Mouse (Mus musculus) CH12.LX (cell line): ENCODE results near the gene Idh3a. TPM values are rescaled to one million over a fixed set of nuclear protein-coding genes. Genes with fewer than 3 reads are reported as not detected.

ENCODE experiments used
- DNase-seq: peaks from one replicate; pipeline ENCODE4 v3.0.0-alpha.2; 2013; ENCODE audit errors: extremely low read depth
- H3K27ac ChIP-seq: 2 replicates; pipeline ENCODE4 v1.5.1; 2012; ENCODE audit warnings: low read depth, mild to moderate bottlenecking, control low read depth, moderate library complexity; ENCODE audit not compliant: insufficient read depth
- H3K27me3 ChIP-seq: replicated peaks from 2 replicates; pipeline ENCODE3; 2012; ENCODE audit warnings: inconsistent platforms
- H3K36me3 ChIP-seq, 2 experiments: replicated peaks in 1 of 2; 2 replicates each; pipeline versions ENCODE3 to v1.6.1; 2012; ENCODE audit warnings: inconsistent platforms in 1 of 2, low read length in 1 of 2, mild to moderate bottlenecking in 1 of 2, mixed read lengths in 1 of 2, moderate library complexity in 1 of 2; ENCODE audit not compliant: control insufficient read depth in 1 of 2, insufficient read depth in 1 of 2
- H3K4me1 ChIP-seq, 2 experiments: 2 replicates each; pipeline ENCODE4 v1.6.1; 2012; ENCODE audit warnings: inconsistent platforms in 1 of 2, moderate library complexity in 1 of 2; ENCODE audit not compliant: insufficient read depth in 2 of 2, control insufficient read depth in 1 of 2
- H3K4me2 ChIP-seq: 2 replicates; pipeline ENCODE4 v1.6.1; 2012; ENCODE audit warnings: low read depth, mild to moderate bottlenecking, control low read depth; ENCODE audit not compliant: poor library complexity, insufficient read depth, severe bottlenecking
- H3K4me3 ChIP-seq, 3 experiments: fragments of 150-350 bp in 1 of 3; sonication (generic) in 1 of 3; replicated peaks in 1 of 3; 2 replicates each; pipeline versions ENCODE3 to v1.5.1; 2011 to 2012; ENCODE audit warnings: low read depth in 2 of 3, low read length in 2 of 3, mild to moderate bottlenecking in 2 of 3, moderate library complexity in 2 of 3, control low read depth in 1 of 3, improper control_type of control experiment in 1 of 3, inconsistent platforms in 1 of 3, mixed read lengths in 1 of 3; ENCODE audit not compliant: poor library complexity in 1 of 3
- H3K79me2 ChIP-seq: replicated peaks from 2 replicates; pipeline ENCODE4 v1.6.1; 2012; ENCODE audit warnings: mild to moderate bottlenecking, moderate library complexity; ENCODE audit not compliant: control insufficient read depth, poor library complexity, insufficient read depth, severe bottlenecking; ENCODE audit errors: extremely low read depth
- H3K9ac ChIP-seq: 2 replicates; pipeline ENCODE4 v1.6.1; 2012; ENCODE audit warnings: low read depth, mild to moderate bottlenecking, control low read depth, moderate library complexity; ENCODE audit not compliant: insufficient read depth
- H3K9me3 ChIP-seq: replicated peaks from 2 replicates; pipeline ENCODE3; 2012; ENCODE audit warnings: low read length, inconsistent platforms, mixed read lengths
- BHLHE40 ChIP-seq: IDR thresholded peaks from 2 replicates; pipeline ENCODE4 v1.6.1; 2011; ENCODE audit warnings: mild to moderate bottlenecking, low read depth, low read length, improper control_type of control experiment
- CHD1 ChIP-seq: IDR thresholded peaks from 2 replicates; pipeline ENCODE4 v1.6.1; 2012; ENCODE audit warnings: low read depth, low read length, improper control_type of control experiment, inconsistent platforms
- CHD2 ChIP-seq: IDR thresholded peaks from 2 replicates; pipeline ENCODE4 v1.6.1; 2011; ENCODE audit warnings: low read length, improper control_type of control experiment
- CTCF ChIP-seq, 2 experiments: IDR thresholded peaks in 1 of 2; conservative IDR thresholded peaks in 1 of 2; 2 replicates each; pipeline ENCODE4 v1.5.1; 2011 to 2012; ENCODE audit warnings: low read depth in 2 of 2, low read length in 2 of 2, improper control_type of control experiment in 1 of 2, inconsistent platforms in 1 of 2, mild to moderate bottlenecking in 1 of 2, moderate library complexity in 1 of 2
- ELF1 ChIP-seq: IDR thresholded peaks from 2 replicates; pipeline ENCODE4 v1.6.1; 2014; ENCODE audit warnings: low read depth, mild to moderate bottlenecking, inconsistent platforms, low read length, improper control_type of control experiment
- EP300 ChIP-seq: IDR thresholded peaks from 2 replicates; pipeline ENCODE4 v1.6.1; 2011; ENCODE audit warnings: low read length, improper control_type of control experiment
- GABPA ChIP-seq: IDR thresholded peaks from 2 replicates; pipeline ENCODE4 v1.6.1; 2012; ENCODE audit warnings: low read depth, low read length, improper control_type of control experiment, inconsistent platforms; ENCODE audit not compliant: insufficient replicate concordance
- HCFC1 ChIP-seq: IDR thresholded peaks from 2 replicates; pipeline ENCODE4 v1.6.1; 2012; ENCODE audit warnings: low read depth, mild to moderate bottlenecking, inconsistent platforms, low read length, improper control_type of control experiment
- IRF4 ChIP-seq: IDR thresholded peaks from 2 replicates; pipeline ENCODE4 v1.6.1; 2014; ENCODE audit warnings: low read depth, mild to moderate bottlenecking, inconsistent platforms, low read length, improper control_type of control experiment
- MAZ ChIP-seq: IDR thresholded peaks from 2 replicates; pipeline ENCODE4 v1.6.1; 2012; ENCODE audit warnings: low read depth, mild to moderate bottlenecking, inconsistent platforms, low read length, improper control_type of control experiment, moderate library complexity
- MEF2A ChIP-seq: IDR thresholded peaks from 2 replicates; pipeline ENCODE4 v1.6.1; 2014; ENCODE audit warnings: low read depth, mild to moderate bottlenecking, inconsistent platforms, low read length, improper control_type of control experiment, borderline replicate concordance
- MYC ChIP-seq: IDR thresholded peaks from 2 replicates; pipeline ENCODE4 v1.6.1; 2011; ENCODE audit warnings: low read depth, mild to moderate bottlenecking, improper control_type of control experiment, low read length
- PAX5 ChIP-seq: IDR thresholded peaks from 2 replicates; pipeline ENCODE4 v1.6.1; 2012; ENCODE audit warnings: low read length, inconsistent platforms, mixed read lengths
- POLR2AphosphoS2 ChIP-seq: IDR thresholded peaks from 2 replicates; pipeline ENCODE4 v1.6.1; 2011; ENCODE audit warnings: low read depth, low read length, improper control_type of control experiment
- UBTF ChIP-seq: IDR thresholded peaks from 2 replicates; pipeline ENCODE4 v1.6.1; 2012; ENCODE audit warnings: low read depth, mild to moderate bottlenecking, inconsistent platforms, low read length, improper control_type of control experiment, moderate library complexity
- USF1 ChIP-seq: IDR thresholded peaks from 2 replicates; pipeline ENCODE4 v1.6.1; 2014; ENCODE audit warnings: low read depth, mild to moderate bottlenecking, inconsistent platforms, low read length, improper control_type of control experiment
- ZKSCAN1 ChIP-seq: IDR thresholded peaks from 2 replicates; pipeline ENCODE4 v1.6.1; 2012; ENCODE audit warnings: low read depth, inconsistent platforms, low read length, improper control_type of control experiment, borderline replicate concordance
- ZMIZ1 ChIP-seq: IDR thresholded peaks from 2 replicates; pipeline ENCODE4 v1.6.1; 2012; ENCODE audit warnings: low read depth, mild to moderate bottlenecking, inconsistent platforms, low read length, improper control_type of control experiment
- ZNF384 ChIP-seq: IDR thresholded peaks from 2 replicates; pipeline ENCODE4 v1.6.1; 2012; ENCODE audit warnings: low read depth, low read length, improper control_type of control experiment, inconsistent platforms
- dilution Hi-C: fragments of 300-500 bp; cut with MboI; formaldehyde crosslinking; loops from 2 replicates; pipeline ENCODE4 v1.14.3; 2020; ENCODE audit warnings: low sequenced_read_pairs; ENCODE audit not compliant: extremely low pct_unique_long_range_greater_than_20kb, extremely low pct_ligation_motif_present
- in situ Hi-C: fragments of 300-500 bp; cut with MboI; formaldehyde crosslinking; loops from 3 replicates; pipeline ENCODE4 v1.14.3; 2019; ENCODE audit warnings: low sequenced_read_pairs, low pct_ligation_motif_present, low pct_unique_long_range_greater_than_20kb, mixed read lengths
- polyA plus RNA-seq: library from polyadenylated mRNA; unstranded; fragments of >175 nt; gene quantifications from 2 replicates; pipeline ENCODE4 v1.2.1, GENCODE M21; 2012; ENCODE audit warnings: low read depth; ENCODE audit not compliant: insufficient read length
- total RNA-seq, 2 experiments: library from RNA; depleted of rRNA; stranded (reverse); fragments of 300-350 nt in 1 of 2; fragments of >200 nt in 1 of 2; gene quantifications; 2 replicates each; pipeline ENCODE4 v1.2.3; 2012 to 2014

Gene Idh3a
- total and polyA plus RNA-seq, 3 experiments: 102 to 198 (median 178) TPM

GRCm38 (mm10) chr9:54566958-54567357, 19.2 kb upstream of the Idh3a start:
- Histone ChIP-seq H3K4me2 (no peak overlapping the region), H3K4me3 (no peak overlapping the region), H3K4me1 (peaks cover 16 to 37% of the 10 kb centered on the region in 2 experiments; a peak in 3 of 4 replicates), H3K9me3 (no peaks in the 10 kb centered on the region), H3K79me2 (no peaks in the 10 kb centered on the region), H3K36me3 (no peaks in the 10 kb centered on the region), H3K27me3 (no peaks in the 10 kb centered on the region), H3K27ac (no peak overlapping the region), H3K9ac (no peak overlapping the region)
- peak; percentile 42; the same call in 1 of the 2 replicates for TF ChIP-seq EP300
- no peak for TF ChIP-seq MYC
- peak; percentile 65 for TF ChIP-seq BHLHE40
- dilution Hi-C loops (no loop called here), in situ Hi-C loops (no loop called here)
- DNase-seq: no peak

DNA sequence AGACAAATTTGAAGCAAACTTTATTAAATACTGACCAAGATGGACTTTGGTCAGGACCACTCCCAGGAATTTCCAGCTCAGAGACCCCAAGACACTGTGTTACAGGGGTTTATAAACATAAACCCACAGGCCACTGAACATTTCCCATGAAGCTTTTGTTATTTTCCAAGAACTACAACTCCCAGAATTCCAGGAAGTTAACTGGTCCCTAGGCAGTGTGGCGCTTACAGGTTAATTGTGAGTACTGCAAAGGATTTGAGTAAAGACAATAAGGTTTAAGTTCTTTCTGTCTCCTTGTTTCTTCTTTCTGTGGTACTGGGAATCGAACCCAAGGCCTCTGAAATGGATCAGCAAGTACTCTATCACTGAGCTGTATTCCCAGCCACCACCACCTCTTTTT, 17.4 kb upstream of the Idh3a start:
- dilution Hi-C loops: no loop called here
- peaks cover 16 to 37% of the 10 kb centered on the region in 2 experiments; a peak in 3 of 4 replicates for H3K4me1 ChIP-seq
- no peaks in the 10 kb centered on the region for H3K79me2 ChIP-seq
- H3K27me3 ChIP-seq: no peaks in the 10 kb centered on the region
- H3K4me3 ChIP-seq: no peak overlapping the region
- TF ChIP-seq HCFC1 (peak; percentile 63), CHD1 (no peak)
- no peaks in the 10 kb centered on the region for H3K9me3 ChIP-seq
- no peak overlapping the region for H3K4me2 ChIP-seq
- no peak overlapping the region for H3K9ac ChIP-seq
- H3K36me3 ChIP-seq: no peaks in the 10 kb centered on the region
- DNase-seq: no peak
- in situ Hi-C loops: no loop called here
- no peak overlapping the region for H3K27ac ChIP-seq

GRCm38 (mm10) chr9:54571130-54571839, 14.8 kb upstream of the Idh3a start:
- Histone ChIP-seq H3K79me2 (no peaks in the 10 kb centered on the region), H3K4me1 (peaks cover 8 to 12% of the 10 kb centered on the region in 2 experiments; a peak in 3 of 4 replicates), H3K36me3 (no peaks in the 10 kb centered on the region), H3K9ac (no peak overlapping the region), H3K4me2 (no peak overlapping the region), H3K4me3 (no peak overlapping the region), H3K27me3 (no peaks in the 10 kb centered on the region), H3K27ac (no peak overlapping the region), H3K9me3 (no peaks in the 10 kb centered on the region)
- dilution Hi-C loops: no loop called here
- in situ Hi-C loops: no loop called here
- DNase-seq: no peak
- no peak for TF ChIP-seq ZKSCAN1
- TF ChIP-seq ZMIZ1: no peak
- TF ChIP-seq MEF2A: no peak
- TF ChIP-seq MAZ: no peak
- no peak for TF ChIP-seq ZNF384
- TF ChIP-seq ELF1: no peak
- TF ChIP-seq UBTF: no peak
- TF ChIP-seq POLR2AphosphoS2: no peak
- TF ChIP-seq USF1: no peak
- no peak for TF ChIP-seq IRF4
- TF ChIP-seq GABPA: no peak
- TF ChIP-seq CTCF (conservative IDR thresholded peaks at IDR 0.05 in 1 of 2, IDR thresholded peaks at IDR 0.05 in 1 of 2; ENCODE audit: low read depth in 2 of 2, low read length in 2 of 2): no peak
- TF ChIP-seq CHD2: no peak
- TF ChIP-seq PAX5: no peak
